Mouse (Mus musculus) gonadal fat pad, adult 2 months (tissue): ENCODE measurements at regions not wholly inside any gene's neighbourhood (a gene's known extent, or its start where the extent isn't known, plus 50 kb on each side); places are given as distances from the start of the nearest gene placed in this dataset.

Experiments used
- DNase-seq: peaks from one replicate; pipeline ENCODE4 v3.0.0-alpha.2; 2012; ENCODE audit warnings: low read depth

DNA sequence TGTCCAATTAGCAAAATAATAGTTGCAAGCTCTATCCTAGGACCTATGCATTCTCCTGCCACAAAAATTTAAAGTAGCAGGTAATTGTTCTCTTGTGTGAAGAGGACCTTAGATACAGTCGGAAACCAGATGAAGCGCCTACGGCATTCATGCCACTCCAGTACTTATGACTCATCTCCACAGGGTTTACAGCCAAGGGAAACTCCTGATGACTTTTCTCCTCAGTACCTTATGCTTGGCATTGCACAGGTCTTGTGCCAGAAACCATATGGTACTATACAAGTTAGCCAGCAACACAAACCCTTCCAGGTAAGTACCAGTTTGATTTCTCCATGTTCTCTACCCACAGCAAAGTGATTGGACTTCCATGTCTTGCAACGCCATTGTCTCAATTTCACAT lies 606.3 kb upstream of the Dmac1 start:
- peak; percentile 1 for DNase-seq

- DNase-seq: no peak
Observed at GRCm38 (mm10) chr4:75869771-75870170, 591.7 kb upstream of the Dmac1 start.

DNA sequence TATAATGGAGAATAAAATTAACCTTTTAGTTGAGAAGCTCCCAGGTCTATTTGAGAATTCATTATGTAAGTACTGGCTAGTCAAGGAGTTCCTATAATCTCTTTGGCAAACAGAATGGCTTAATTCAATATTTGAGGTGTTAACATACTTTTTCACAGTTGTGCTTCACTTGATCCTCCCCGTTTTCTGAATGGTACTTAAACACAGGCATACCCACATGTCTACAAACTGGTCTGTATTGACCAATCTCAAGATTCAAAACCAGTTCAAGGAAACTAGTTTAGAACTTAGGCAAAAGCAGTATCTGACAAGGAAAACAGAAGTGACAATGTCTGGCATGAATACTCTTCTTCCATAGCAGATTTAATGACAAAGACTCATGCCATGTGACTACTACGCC lies 583.0 kb upstream of the Dmac1 start:
- DNase-seq: no peak

GRCm38 (mm10) chr4:75857769-75858408 lies 579.8 kb upstream of the Dmac1 start:
- DNase-seq: no peak

DNA sequence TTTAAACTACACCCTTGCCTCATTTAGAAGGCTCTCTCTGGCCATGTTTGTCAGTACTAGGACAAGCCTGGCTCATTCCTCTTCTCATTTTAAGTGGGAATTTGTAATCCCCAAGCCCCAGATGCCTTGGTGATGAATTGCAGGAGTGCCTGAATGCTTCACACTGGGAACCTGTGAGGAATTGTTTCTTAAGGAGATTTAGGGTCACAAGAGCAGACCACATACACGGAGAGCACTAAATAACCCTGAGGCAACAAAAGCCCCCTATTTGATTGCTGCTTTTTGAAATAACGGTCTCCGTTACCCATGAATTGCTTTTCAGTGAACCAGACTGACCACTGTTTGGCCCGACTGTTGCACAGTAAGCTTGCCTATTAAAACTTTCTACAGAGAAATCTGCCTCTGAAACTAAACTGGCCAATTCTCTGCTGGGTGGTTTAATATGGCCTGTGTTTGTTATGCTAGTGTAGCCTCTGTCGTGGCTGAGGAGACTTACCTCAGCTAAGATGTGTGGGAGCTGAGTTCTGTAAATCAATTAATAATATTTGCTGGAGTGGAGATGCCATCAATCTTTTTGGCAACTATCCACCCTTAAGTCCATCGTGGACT lies 577.7 kb upstream of the Dmac1 start:
- no peak for DNase-seq

DNA sequence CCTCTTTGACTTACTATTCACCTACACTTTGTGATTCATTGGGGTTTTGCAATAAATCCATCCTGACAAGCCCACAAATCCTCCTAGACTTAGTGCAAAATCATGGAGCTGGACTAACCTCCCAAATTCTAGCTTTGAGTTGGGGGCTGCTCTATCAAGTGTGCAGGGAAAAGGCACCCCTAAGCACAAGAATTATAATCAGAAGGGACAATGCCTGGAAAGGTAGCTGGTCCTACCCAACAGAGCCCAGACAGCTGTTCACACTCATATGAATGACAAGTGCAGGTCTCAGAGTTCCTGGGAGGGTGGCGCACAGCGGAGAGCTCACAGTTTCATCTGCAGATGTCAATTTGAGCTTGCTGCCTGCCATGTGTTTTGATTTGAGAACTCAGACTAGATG lies 572.2 kb upstream of the Dmac1 start:
- no peak for DNase-seq

GRCm38 (mm10) chr4:75847675-75848385 lies 569.7 kb upstream of the Dmac1 start:
- DNase-seq: no peak

DNA sequence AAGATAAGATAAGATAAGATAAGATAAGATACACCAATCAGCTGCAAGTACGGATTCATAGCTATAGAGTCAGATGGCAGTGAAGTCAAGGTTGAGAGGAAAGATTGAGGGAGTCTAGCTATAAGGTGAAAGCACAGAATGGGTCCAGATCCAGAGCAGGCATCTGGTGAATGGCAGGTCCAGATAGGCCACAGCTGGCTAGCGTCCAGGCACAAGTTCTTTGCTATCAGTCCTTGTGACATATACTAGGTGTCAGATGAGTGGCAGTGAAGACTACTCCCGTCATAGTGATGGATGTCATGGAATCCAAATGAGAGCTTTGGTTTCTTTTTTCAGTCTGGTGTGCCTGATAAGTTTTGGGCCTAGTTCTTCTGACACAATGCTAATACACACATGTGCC lies 566.9 kb upstream of the Dmac1 start:
- DNase-seq: no peak

DNA sequence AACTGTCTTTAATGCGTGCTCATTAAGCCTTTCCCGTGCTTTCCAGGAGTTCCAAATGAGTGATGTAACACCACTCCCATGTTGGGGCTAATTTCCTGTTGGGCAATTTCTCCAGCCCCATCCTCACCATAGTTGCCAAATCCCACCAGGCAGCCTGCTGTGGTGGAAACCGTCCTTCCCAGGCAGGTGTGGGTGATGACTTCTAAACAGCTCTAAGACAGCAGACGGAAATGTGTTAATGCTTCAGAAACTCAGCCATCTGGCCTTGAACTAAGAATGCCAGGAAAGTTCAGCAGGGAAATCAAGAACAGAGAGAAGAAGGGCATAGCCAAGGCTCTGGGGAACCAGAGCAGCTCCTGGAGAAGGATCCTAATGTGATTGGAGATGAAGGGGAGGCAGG lies 560.5 kb upstream of the Dmac1 start:
- DNase-seq: no peak

GRCm38 (mm10) chr4:75827082-75827711 lies 549.1 kb upstream of the Dmac1 start:
- DNase-seq: no peak

GRCm38 (mm10) chr4:75819193-75819603 lies 541.1 kb upstream of the Dmac1 start:
- DNase-seq: no peak

- no peak for DNase-seq
Observed at GRCm38 (mm10) chr4:75816026-75816425, 537.9 kb upstream of the Dmac1 start.

DNA sequence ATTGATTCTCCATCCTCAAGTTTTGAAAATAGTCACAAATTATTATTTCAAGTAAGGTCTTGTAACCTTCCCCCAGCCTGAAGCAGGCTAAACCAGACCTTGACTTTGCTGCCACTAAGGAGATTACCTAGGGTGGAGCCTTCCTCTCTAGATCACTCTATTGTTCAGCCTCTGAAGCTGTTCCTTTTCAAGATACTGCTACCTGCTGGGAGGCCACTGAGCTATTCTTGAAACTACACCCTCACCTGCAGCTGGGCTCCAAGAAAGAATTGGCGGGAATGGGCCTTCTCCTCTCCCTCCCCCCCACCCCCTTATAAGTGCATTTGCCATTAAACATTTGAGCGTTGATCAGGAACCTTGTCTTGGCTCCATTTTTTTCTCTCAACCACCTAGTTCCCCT lies 534.2 kb upstream of the Dmac1 start:
- DNase-seq: no peak

DNA sequence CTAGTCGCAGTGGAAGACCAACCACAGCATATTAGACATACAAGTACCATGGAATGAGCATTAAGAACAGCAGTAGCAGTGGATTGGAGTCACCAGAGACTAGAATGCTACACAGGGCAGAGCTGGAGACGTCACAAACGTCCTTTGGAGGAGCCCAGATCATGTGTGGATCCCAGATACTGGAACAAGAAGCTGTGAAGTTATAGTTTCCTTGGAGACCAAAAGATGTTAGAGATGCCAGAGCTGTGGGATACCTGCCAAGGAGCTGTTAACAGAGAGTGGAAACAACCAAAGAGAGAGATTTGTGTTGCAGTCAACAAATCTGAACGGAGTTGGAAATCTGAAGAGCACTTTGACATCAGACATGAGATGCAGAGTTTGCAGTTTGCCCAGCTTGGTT lies 523.8 kb upstream of the Dmac1 start:
- no peak for DNase-seq

DNA sequence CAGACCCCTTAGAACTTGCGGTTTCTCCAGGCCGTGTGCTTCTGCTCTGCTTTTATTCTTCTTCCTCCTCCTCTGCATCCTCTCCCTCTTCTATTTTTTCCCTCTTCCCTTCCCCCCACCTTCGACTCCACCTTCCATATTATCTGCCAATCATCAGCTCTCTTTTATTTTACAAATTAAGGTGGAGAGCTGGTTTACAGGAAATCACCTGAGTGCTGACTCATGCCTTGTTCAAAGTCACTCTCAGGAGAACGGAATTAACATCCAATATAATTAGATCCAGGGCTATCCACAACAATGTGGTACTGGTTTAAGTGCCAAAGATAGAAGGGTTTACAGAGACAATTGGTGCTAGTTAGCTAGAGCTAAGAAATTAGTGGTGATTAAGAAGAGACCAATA lies 523.1 kb upstream of the Dmac1 start:
- no peak for DNase-seq

- DNase-seq: no peak
Observed at GRCm38 (mm10) chr4:75791789-75792188, 513.7 kb upstream of the Dmac1 start.

DNA sequence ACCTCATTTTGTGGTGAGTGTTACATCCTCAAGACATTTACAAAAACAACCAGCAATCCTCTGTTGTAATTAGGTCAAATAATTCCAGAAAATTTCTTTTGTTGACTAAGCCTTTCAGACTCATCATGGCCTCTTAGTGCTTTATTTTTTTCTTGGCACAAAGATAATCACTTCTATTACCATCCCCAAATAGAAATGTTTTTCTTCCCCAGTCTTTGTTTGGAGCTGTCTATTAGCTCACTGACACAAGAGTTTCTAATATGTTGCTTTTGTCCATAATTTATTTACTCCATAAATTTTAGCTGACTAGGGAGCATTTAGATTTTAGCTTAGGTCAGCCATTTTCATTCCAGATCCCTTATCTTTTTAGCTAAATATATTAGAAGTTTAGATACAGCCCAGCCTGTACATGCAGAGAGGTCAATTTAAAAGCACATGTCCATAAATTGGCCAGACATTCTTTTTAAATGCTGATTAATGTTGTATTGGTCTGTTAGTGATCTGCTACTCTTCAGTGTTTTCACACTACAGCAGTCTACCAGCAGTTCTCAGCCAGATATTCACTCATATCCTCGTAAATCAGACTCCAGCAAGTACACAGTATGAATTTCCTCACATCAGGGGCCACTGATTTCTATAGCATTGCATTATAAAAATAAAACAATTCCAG lies 513.0 kb upstream of the Dmac1 start:
- no peak for DNase-seq

DNA sequence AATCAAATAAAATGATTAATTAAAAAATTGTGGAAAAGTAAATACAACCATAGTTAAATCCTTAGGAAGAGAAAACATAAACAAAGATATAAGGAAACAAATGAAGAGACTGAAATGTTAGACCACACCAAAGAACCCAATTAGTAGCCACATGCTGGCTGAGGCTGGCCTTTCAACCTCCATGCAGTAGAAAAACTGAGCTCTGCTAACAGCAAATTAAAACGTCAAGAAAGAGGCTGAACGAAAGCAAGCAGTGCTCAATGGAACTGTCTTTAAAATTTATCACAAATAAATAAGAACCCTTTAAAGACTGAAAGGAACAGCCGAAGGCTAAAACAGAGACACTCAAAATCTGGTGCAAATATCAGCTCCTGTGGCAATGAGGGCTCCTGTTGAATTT lies 509.3 kb upstream of the Dmac1 start:
- DNase-seq: no peak

DNA sequence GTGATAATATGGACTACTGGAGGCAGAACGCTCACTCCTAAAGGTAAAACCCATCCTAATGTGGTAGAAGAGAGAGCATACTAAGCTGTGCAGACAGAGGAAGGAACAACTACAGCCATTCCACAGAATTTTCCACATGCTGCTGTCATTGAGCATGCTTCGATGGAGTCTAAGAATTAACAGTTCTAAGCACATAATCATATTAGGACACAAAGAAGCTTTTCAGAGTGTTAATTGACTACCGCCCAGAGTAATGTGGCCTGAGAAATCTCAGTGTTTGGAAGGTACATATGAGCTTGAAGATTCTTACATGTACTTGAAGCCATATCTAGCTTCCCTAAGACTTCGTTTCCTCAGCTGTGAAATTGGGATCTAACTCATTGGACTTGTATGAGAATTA lies 508.3 kb upstream of the Dmac1 start:
- no peak for DNase-seq

DNA sequence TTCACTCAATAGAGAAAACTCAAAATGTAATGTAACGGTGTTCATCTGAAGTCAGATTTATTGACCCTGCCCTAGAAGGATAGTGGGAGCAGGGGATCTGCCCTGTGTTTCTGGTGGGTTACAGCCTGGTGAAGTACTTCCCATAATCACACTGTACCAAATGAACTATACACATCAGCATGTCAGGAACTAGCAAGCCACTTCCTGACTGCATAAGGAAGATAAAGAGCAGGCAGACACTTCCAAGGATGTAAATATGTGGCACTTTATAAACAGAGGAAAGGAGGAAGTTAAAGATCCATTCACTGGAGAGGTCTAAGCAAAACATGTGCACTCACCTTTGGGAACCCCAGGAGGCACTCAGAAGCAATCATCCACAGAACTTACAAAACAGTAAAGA lies 501.4 kb upstream of the Dmac1 start:
- no peak for DNase-seq

DNA sequence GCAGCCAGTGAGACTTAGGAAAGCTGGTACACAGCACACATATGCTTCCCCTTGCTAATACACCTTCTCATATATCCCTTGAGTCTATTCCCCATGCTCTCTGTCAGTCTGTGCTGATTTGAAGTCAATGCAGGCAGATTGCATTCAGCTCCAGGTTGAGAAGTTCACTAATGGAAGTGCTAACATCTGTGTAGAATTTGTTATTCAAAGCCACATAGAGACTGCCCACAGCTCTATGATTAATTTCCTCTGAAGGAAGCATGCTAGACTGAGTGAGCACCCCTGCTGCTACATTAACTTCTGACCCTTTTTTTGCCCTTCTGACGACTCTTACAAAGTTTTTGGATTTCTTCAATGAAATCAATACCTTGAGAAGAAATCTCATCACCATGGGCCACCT lies 486.0 kb upstream of the Dmac1 start:
- DNase-seq: no peak

DNA sequence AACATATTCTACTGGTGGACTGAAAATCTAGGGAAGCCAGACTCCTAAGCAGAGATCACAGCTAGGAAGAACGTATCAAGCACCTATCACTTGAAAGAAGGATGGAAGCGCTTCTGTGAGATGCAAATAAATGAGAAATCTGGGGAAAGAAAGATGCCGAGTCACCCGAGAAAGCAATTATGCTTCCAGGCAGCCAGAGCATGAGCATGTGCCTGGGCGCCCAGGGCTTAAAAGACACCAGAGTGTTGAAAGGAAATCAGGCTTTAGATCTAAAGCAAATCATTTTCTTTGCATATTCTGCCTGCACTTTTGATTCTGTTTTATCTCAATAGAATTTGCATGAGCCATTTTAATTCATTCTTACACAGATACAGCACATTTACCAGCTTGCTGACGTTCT lies 466.5 kb upstream of the Dmac1 start:
- DNase-seq: no peak
